Mouse (Mus musculus) intestine, embryonic 15.5 days (tissue): Measurements from ENCODE around the gene Prss57. TPM values are rescaled to one million over a fixed set of nuclear protein-coding genes. Genes with fewer than 3 reads are reported as not detected.
"Not testable (repeated sequence)": the region's sequence is repeated elsewhere in the genome, so short reads cannot be mapped to it uniquely, and the experiment has no call there.

Experiments used
- ATAC-seq: fragments of 200-750 bp; cut with Nextera tagmentation; 2 replicates; pipeline ENCODE4 v1.8.0; 2017; ENCODE audit warnings: moderate TSS enrichment, moderate library complexity
- H3K27ac ChIP-seq: fragments of 300-500 bp; sonication (generic); 2 replicates; pipeline ENCODE4 v1.5.1; 2015; ENCODE audit warnings: mild to moderate bottlenecking, inconsistent platforms
- H3K27me3 ChIP-seq: fragments of 300-500 bp; sonication (generic); replicated peaks from 2 replicates; pipeline ENCODE4 v1.6.1; 2015; ENCODE audit warnings: inconsistent platforms
- H3K36me3 ChIP-seq: fragments of 300-500 bp; sonication (generic); 2 replicates; pipeline ENCODE4 v1.6.1; 2015; ENCODE audit warnings: inconsistent platforms
- H3K4me1 ChIP-seq: fragments of 300-500 bp; sonication (generic); replicated peaks from 2 replicates; pipeline ENCODE4 v1.6.1; 2015; ENCODE audit warnings: inconsistent platforms
- H3K4me2 ChIP-seq: fragments of 300-500 bp; sonication (generic); replicated peaks from 2 replicates; pipeline ENCODE4 v1.6.1; 2015; ENCODE audit warnings: mild to moderate bottlenecking, inconsistent platforms
- H3K4me3 ChIP-seq: fragments of 300-500 bp; sonication (generic); replicated peaks from 2 replicates; pipeline ENCODE4 v1.5.1; 2015; ENCODE audit warnings: inconsistent platforms
- H3K9ac ChIP-seq: fragments of 300-500 bp; sonication (generic); 2 replicates; pipeline ENCODE4 v1.6.1; 2015; ENCODE audit warnings: inconsistent platforms
- H3K9me3 ChIP-seq: fragments of 300-500 bp; sonication (generic); 2 replicates; pipeline ENCODE4 v1.6.1; 2016; ENCODE audit warnings: inconsistent platforms
- WGBS: fragments of 180-500 bp; shearing (Covaris S2); methylation state at CpG from one replicate; pipeline ENCODE4 v1.1.7; 2015; 5-methylcytosine and 5-hydroxymethylcytosine counted together
- polyA plus RNA-seq: library from polyadenylated mRNA; unstranded; fragments of >200 nt; fragmentation: Nextera tagmentation; extraction: Ambion mirVana; gene quantifications from 2 replicates; pipeline ENCODE4 v1.2.1, GENCODE M21; 2015

The Prss57 gene
- polyA plus RNA-seq, 1 experiment from 2014 or later = not detected

- no peak for ATAC-seq
- H3K9ac ChIP-seq = no peak overlapping the region
- H3K4me1 ChIP-seq = peaks cover 40% of the 10 kb centered on the region
- 75% methylated on average over 7 of the region's 7 CpGs for WGBS
- H3K4me2 ChIP-seq = no peak overlapping the region
- H3K9me3 ChIP-seq = no peaks in the 10 kb centered on the region
- no peaks in the 10 kb centered on the region for H3K27me3 ChIP-seq
- peaks cover 26% of the 10 kb centered on the region for H3K36me3 ChIP-seq
- no peak overlapping the region for H3K4me3 ChIP-seq
- H3K27ac ChIP-seq = no peak overlapping the region
Observed at GRCm38 (mm10) chr10:79764234-79764633, 26.5 kb downstream of the Prss57 start.

- 86% methylated on average over 3 of the region's 3 CpGs for WGBS
Observed at GRCm38 (mm10) chr10:79762875-79763274, 27.9 kb downstream of the Prss57 start.

GRCm38 (mm10) chr10:79760603-79761143, 30.1 kb downstream of the Prss57 start:
- ATAC-seq = no peak
- peaks cover 44% of the 10 kb centered on the region for H3K36me3 ChIP-seq
- H3K9me3 ChIP-seq = no peaks in the 10 kb centered on the region
- 92% methylated on average over 11 of the region's 11 CpGs for whole genome bisulfite sequencing
- H3K4me2 ChIP-seq = no peak overlapping the region
- no peak overlapping the region for H3K9ac ChIP-seq
- H3K27ac ChIP-seq = no peak overlapping the region
- no peaks in the 10 kb centered on the region for H3K27me3 ChIP-seq
- H3K4me1 ChIP-seq = peaks cover 21% of the 10 kb centered on the region
- no peak overlapping the region for H3K4me3 ChIP-seq

More at GRCm38 (mm10) chr10:79762875-79763274, 27.9 kb downstream of the Prss57 start:
- Histone ChIP-seq H3K9ac (no peak overlapping the region), H3K27ac (no peak overlapping the region), H3K4me3 (no peak overlapping the region), H3K4me1 (peaks cover 33% of the 10 kb centered on the region), H3K9me3 (no peaks in the 10 kb centered on the region), H3K27me3 (no peaks in the 10 kb centered on the region), H3K4me2 (no peak overlapping the region), H3K36me3 (peaks cover 40% of the 10 kb centered on the region)
- no peak for ATAC-seq

- Histone ChIP-seq H3K36me3 (peaks cover 44% of the 10 kb centered on the region), H3K4me1 (peaks cover 19% of the 10 kb centered on the region)
- H3K4me2 ChIP-seq, H3K27me3 ChIP-seq, H3K9ac ChIP-seq, H3K9me3 ChIP-seq, H3K4me3 ChIP-seq, ATAC-seq, H3K27ac ChIP-seq: not testable (repeated sequence)
- 100% methylated on average over 1 of the region's 1 CpGs for WGBS
Observed at GRCm38 (mm10) chr10:79759675-79760074, 31.1 kb downstream of the Prss57 start.

- Histone ChIP-seq H3K9me3 (no peaks in the 10 kb centered on the region), H3K36me3 (peaks cover 38% of the 10 kb centered on the region), H3K27ac (no peak overlapping the region), H3K4me3 (no peak overlapping the region), H3K4me2 (no peak overlapping the region), H3K9ac (no peak overlapping the region), H3K4me1 (peaks cover 9% of the 10 kb centered on the region), H3K27me3 (no peaks in the 10 kb centered on the region)
- ATAC-seq = no peak
- WGBS = 89% methylated on average over 24 of the region's 24 CpGs
Observed at GRCm38 (mm10) chr10:79756660-79757059, 34.1 kb downstream of the Prss57 start.

- ATAC-seq = no peak
- no peak overlapping the region for H3K4me3 ChIP-seq
- H3K9me3 ChIP-seq = no peaks in the 10 kb centered on the region
- no peaks in the 10 kb centered on the region for H3K27me3 ChIP-seq
- H3K9ac ChIP-seq = no peak overlapping the region
- no peak overlapping the region for H3K4me2 ChIP-seq
- no peak overlapping the region for H3K27ac ChIP-seq
- WGBS = 80% methylated on average over 3 of the region's 3 CpGs
- H3K36me3 ChIP-seq = peaks cover 30% of the 10 kb centered on the region
- peaks cover 9% of the 10 kb centered on the region for H3K4me1 ChIP-seq
Observed at GRCm38 (mm10) chr10:79755854-79756253, 34.9 kb downstream of the Prss57 start.

GRCm38 (mm10) chr10:79754856-79755516, 35.8 kb downstream of the Prss57 start, which contains the start of gene Fgf22:
Gene Fgf22 (plus strand): TSS chr10:79755076.
- peak within 1 kb of the TSS; percentile 43 for H3K9ac ChIP-seq
- peak; percentile 86 for ATAC-seq
- peak within 1 kb of the TSS; percentile 29 for H3K4me3 ChIP-seq
- peak within 1 kb of the TSS; percentile 65 for H3K4me2 ChIP-seq
- H3K4me1 ChIP-seq = peaks cover 9% of the 10 kb centered on the region
- H3K27me3 ChIP-seq = no peaks in the 10 kb centered on the region
- WGBS = 1% methylated on average over 36 of the region's 36 CpGs
- H3K9me3 ChIP-seq = no peaks in the 10 kb centered on the region
- peaks cover 21% of the 10 kb centered on the region for H3K36me3 ChIP-seq
- no peak within 1 kb of the TSS for H3K27ac ChIP-seq

- Histone ChIP-seq H3K9me3 (no peaks in the 10 kb centered on the region), H3K4me3 (no peak overlapping the region), H3K9ac (no peak overlapping the region), H3K27ac (no peak overlapping the region), H3K36me3 (peaks cover 4% of the 10 kb centered on the region; the same call in 1 of the 2 replicates), H3K4me2 (no peak overlapping the region), H3K4me1 (peaks cover 12% of the 10 kb centered on the region; the same call in 1 of the 2 replicates), H3K27me3 (no peaks in the 10 kb centered on the region)
- 85% methylated on average over 6 of the region's 6 CpGs for WGBS
- ATAC-seq = no peak
Observed at GRCm38 (mm10) chr10:79748496-79748895, 42.3 kb downstream of the Prss57 start.

- no peak overlapping the region; the same call in 1 of the 2 replicates for H3K4me3 ChIP-seq
- no peaks in the 10 kb centered on the region for H3K27me3 ChIP-seq
- ATAC-seq = peak; percentile 72
- H3K36me3 ChIP-seq = peaks cover 19% of the 10 kb centered on the region
- H3K4me1 ChIP-seq = peaks cover 12% of the 10 kb centered on the region; the same call in 1 of the 2 replicates
- H3K9ac ChIP-seq = peak overlapping the region; percentile 39; the same call in 1 of the 2 replicates
- no peaks in the 10 kb centered on the region for H3K9me3 ChIP-seq
- H3K27ac ChIP-seq = no peak overlapping the region
- peak overlapping the region; percentile 57 for H3K4me2 ChIP-seq
- WGBS = 20% methylated on average over 6 of the region's 6 CpGs
Observed at GRCm38 (mm10) chr10:79746774-79747151, 44.0 kb downstream of the Prss57 start.

- Histone ChIP-seq H3K9ac (peak within 1 kb of the TSS; percentile 53), H3K4me3 (peak within 1 kb of the TSS; percentile 52), H3K27ac (no peak within 1 kb of the TSS), H3K27me3 (no peaks in the 10 kb centered on the region), H3K9me3 (peaks cover 3% of the 10 kb centered on the region), H3K4me1 (peaks cover 12% of the 10 kb centered on the region; the same call in 1 of the 2 replicates), H3K4me2 (peak within 1 kb of the TSS; percentile 57), H3K36me3 (peaks cover 26% of the 10 kb centered on the region)
- peak; percentile 98 for ATAC-seq
- WGBS = 2% methylated on average over 38 of the region's 38 CpGs
Observed at GRCm38 (mm10) chr10:79745898-79746773, 44.6 kb downstream of the Prss57 start, which contains the start of gene Polrmt. Gene Polrmt (minus strand): TSS chr10:79746581.

GRCm38 (mm10) chr10:79745411-79745810, 45.4 kb downstream of the Prss57 start:
- Histone ChIP-seq H3K9ac (no peak overlapping the region), H3K4me3 (peak overlapping the region; percentile 52), H3K4me1 (peaks cover 12% of the 10 kb centered on the region; the same call in 1 of the 2 replicates), H3K27ac (no peak overlapping the region), H3K27me3 (no peaks in the 10 kb centered on the region), H3K36me3 (peaks cover 33% of the 10 kb centered on the region), H3K9me3 (peaks cover 7% of the 10 kb centered on the region), H3K4me2 (peak overlapping the region; percentile 56)
- 91% methylated on average over 3 of the region's 3 CpGs for WGBS
- ATAC-seq = peak; percentile 20; the same call in 1 of the 2 replicates
